Mouse (Mus musculus) T-helper 1 cell (primary cell): ENCODE measurements at regions not wholly inside any gene's neighbourhood (a gene's known extent, or its start where the extent isn't known, plus 50 kb on each side); places are given as distances from the start of the nearest gene placed in this dataset.

ENCODE experiments used
- in situ Hi-C: fragments of 300-600 bp; cut with MboI, MseI; formaldehyde crosslinking; loops from one replicate; pipeline ENCODE4 v1.15.1; 2025; ENCODE audit warnings: high pct_unique_total_duplicates

DNA sequence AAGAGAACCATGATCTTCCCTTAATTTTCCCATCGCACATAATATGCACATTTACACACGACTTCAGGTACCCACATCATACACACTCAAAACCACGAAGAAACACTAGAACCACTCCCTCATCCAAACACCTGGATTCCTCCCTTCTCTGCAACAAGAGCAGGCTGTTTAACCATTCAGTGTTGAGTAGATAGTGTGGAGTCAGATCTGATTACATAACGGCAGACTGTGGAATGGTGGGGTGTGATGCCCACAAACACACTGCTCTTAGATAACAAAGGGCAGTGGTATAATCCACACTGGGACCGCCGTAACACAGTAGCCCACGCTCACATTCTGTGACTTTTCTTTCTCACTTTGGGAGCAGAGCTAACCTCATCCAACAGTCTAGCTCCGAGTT, 51.5 kb upstream of the Armc2 start:
- in situ Hi-C loops, result no loop called here

DNA sequence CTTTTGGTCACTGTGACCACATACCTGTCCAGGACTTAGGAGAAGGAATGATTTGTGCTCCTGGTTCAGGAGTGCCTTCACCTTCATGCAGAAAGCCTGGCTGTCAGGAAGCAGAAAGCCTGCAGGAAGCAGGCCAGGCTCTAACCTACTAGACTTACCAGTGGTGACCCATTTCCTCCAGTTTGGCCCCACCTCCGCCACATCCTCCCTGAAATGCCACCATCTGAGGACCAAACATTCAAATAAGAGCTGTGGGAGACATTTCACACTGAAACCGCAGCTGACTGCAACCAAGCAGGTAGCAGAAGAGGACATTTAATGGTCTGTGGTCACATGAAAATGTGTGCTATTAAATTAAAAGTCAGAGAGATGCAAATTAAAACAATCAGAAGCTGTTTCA, 50.3 kb upstream of the Armc2 start:
- in situ Hi-C loops, result no loop called here
